Mouse (Mus musculus): ENCODE results near the gene Pros1.

DNA sequence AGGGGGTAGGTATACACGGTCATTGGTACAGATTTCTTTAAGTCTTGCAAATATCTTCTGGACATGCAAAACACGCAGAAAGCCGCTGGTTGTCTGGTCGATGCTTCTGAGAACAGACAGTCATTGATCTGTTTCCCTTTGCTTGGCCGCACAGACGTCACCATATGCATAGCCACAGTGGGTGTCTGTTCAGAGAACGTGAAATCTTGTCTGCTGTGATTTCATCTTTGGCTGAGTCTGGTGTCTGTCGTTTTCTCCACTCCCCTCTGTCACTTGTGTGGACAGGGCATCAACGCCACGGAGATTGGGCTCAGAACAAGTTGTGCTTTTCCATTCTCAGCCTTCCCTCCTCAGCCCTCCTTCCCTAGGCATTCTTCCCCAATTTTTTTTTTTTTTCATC lies 87.7 kb downstream of the Pros1 start:
- no peak for TF ChIP-seq GATA1 (IDR thresholded peaks at IDR 0.05; ENCODE audit: low read length)
- no peak for TF ChIP-seq TAL1 (IDR thresholded peaks at IDR 0.05; ENCODE audit: low read length)
